21 mouse cellular contexts compared by ENCODE assay signal in the genomic region with DNA sequence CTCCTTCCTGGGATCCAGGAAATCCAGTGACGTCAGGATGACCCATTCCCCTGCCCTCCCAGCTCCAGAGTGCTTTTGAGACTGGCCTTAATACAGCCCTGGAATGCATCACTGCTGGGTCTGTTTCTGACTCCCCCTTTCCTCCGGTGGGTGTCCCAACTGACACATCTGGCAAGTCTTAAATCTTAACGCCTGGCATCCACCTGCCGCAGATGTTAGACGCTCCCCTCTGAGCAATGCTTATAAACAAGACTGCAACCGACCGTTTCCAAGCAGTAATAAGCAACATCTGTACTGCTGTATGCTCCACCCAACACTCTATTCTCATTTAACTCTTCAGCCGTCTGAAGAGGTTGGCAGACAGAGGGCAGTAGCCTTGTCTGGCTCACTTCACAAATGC.
DNase-seq lines count a peak whose midpoint lies in the region; ATAC-seq and TF ChIP-seq lines count a peak whose summit lies in the region.
"Had no signal": no experiment of that assay in that cellular context is flagged by ENCODE, and none has a peak within 500 bp of the region (broad histone marks: within the 10 kb centered on the region; RNA-seq: fewer than 3 reads in every experiment).

No protein-coding gene starts in this region.

- peak; percentile 23; the same call in 1 of the 2 replicates for TF ChIP-seq CTCF in hindbrain, postnatal 0 days (IDR thresholded peaks at IDR 0.05; ENCODE audit: low read depth)

- H3K9ac ChIP-seq in hindbrain, postnatal 0 days (replicated peaks; ENCODE audit: low read length) = no peak overlapping the region
- H3K9ac ChIP-seq in hindbrain, embryonic 12.5 days = no peak overlapping the region
- H3K9ac ChIP-seq in embryonic facial prominence, embryonic 13.5 days = no peak overlapping the region
- no peak overlapping the region for H3K9ac ChIP-seq in limb, embryonic 11.5 days (ENCODE audit: low read length)
- H3K9ac ChIP-seq: liver, embryonic 14.5 days; lung, embryonic 15.5 days; midbrain, embryonic 13.5 days had no signal

- no peak overlapping the region for H3K4me2 ChIP-seq in hindbrain, postnatal 0 days (ENCODE audit: low read depth, low read length)
- no peak overlapping the region for H3K4me2 ChIP-seq in hindbrain, embryonic 12.5 days (replicated peaks)
- no peak overlapping the region; the same call in 1 of the 2 replicates for H3K4me2 ChIP-seq in embryonic facial prominence, embryonic 13.5 days
- no peak overlapping the region for H3K4me2 ChIP-seq in limb, embryonic 11.5 days (ENCODE audit: low read depth, severe bottlenecking)
- H3K4me2 ChIP-seq: lung, embryonic 15.5 days; midbrain, embryonic 13.5 days had no signal

- intact Hi-C loops in gastrocnemius, postnatal 14 days (cut with DNase I; ENCODE audit: low total_unique reads) = no loop called here
- intact Hi-C loops in gastrocnemius, postnatal 36 days (cut with DNase I) = no loop called here

- no peak overlapping the region for H3K27ac ChIP-seq in hindbrain, postnatal 0 days
- no peak overlapping the region for H3K27ac ChIP-seq in hindbrain, embryonic 12.5 days
- H3K27ac ChIP-seq in embryonic facial prominence, embryonic 13.5 days = no peak overlapping the region
- H3K27ac ChIP-seq in limb, embryonic 11.5 days (replicated peaks; ENCODE audit: low read depth, low read length) = no peak overlapping the region
- H3K27ac ChIP-seq: left cerebral cortex, adult 2 months; liver, embryonic 14.5 days; lung, embryonic 15.5 days; midbrain, embryonic 13.5 days had no signal

- no peaks in the 10 kb centered on the region for H3K36me3 ChIP-seq in hindbrain, postnatal 0 days (ENCODE audit: insufficient read depth, low read length)
- no peaks in the 10 kb centered on the region for H3K36me3 ChIP-seq in hindbrain, embryonic 12.5 days
- H3K36me3 ChIP-seq in embryonic facial prominence, embryonic 13.5 days = no peaks in the 10 kb centered on the region
- no peaks in the 10 kb centered on the region for H3K36me3 ChIP-seq in limb, embryonic 11.5 days (ENCODE audit: control insufficient read depth, insufficient read depth, low read length)
- H3K36me3 ChIP-seq: lung, embryonic 15.5 days; midbrain, embryonic 13.5 days had no signal

- H3K4me3 ChIP-seq in hindbrain, postnatal 0 days (ENCODE audit: low read length) = no peak overlapping the region
- H3K4me3 ChIP-seq in hindbrain, embryonic 12.5 days = no peak overlapping the region
- no peak overlapping the region for H3K4me3 ChIP-seq in embryonic facial prominence, embryonic 13.5 days
- H3K4me3 ChIP-seq in limb, embryonic 11.5 days (ENCODE audit: low read depth, low read length) = no peak overlapping the region
- H3K4me3 ChIP-seq: left cerebral cortex, adult 2 months; lung, embryonic 15.5 days; midbrain, embryonic 13.5 days had no signal

- H3K4me1 ChIP-seq in hindbrain, postnatal 0 days (ENCODE audit: insufficient read depth, low read length) = no peaks in the 10 kb centered on the region
- peaks cover 19% of the 10 kb centered on the region for H3K4me1 ChIP-seq in hindbrain, embryonic 12.5 days
- H3K4me1 ChIP-seq in embryonic facial prominence, embryonic 13.5 days = peaks cover 46% of the 10 kb centered on the region
- peaks cover 33% of the 10 kb centered on the region for H3K4me1 ChIP-seq in limb, embryonic 11.5 days (ENCODE audit: control insufficient read depth, insufficient read depth, low read length)
- H3K4me1 ChIP-seq: lung, embryonic 15.5 days had no signal

- no peaks in the 10 kb centered on the region; the same call in 1 of the 2 replicates for H3K27me3 ChIP-seq in hindbrain, postnatal 0 days (ENCODE audit: insufficient read depth, low read length)
- peaks cover 11% of the 10 kb centered on the region for H3K27me3 ChIP-seq in hindbrain, embryonic 12.5 days
- H3K27me3 ChIP-seq in embryonic facial prominence, embryonic 13.5 days = peaks cover 41% of the 10 kb centered on the region
- 0 out of 2 replicates have a peak, but pooled peaks cover 3% of the 10 kb centered on the region for H3K27me3 ChIP-seq in limb, embryonic 11.5 days (ENCODE audit: control insufficient read depth, insufficient read depth, low read length)

- no peaks in the 10 kb centered on the region for H3K9me3 ChIP-seq in hindbrain, postnatal 0 days (ENCODE audit: low read length)
- 0 out of 2 replicates have a peak, but pooled peaks cover 3% of the 10 kb centered on the region for H3K9me3 ChIP-seq in hindbrain, embryonic 12.5 days (replicated peaks)
- H3K9me3 ChIP-seq in embryonic facial prominence, embryonic 13.5 days = no peaks in the 10 kb centered on the region; the same call in 1 of the 2 replicates
- H3K9me3 ChIP-seq in limb, embryonic 11.5 days (ENCODE audit: control insufficient read depth, low read length) = no peaks in the 10 kb centered on the region
- H3K9me3 ChIP-seq: lung, embryonic 15.5 days; midbrain, embryonic 13.5 days had no signal

- 64% methylated on average over 8 of the region's 8 CpGs for WGBS in hindbrain, postnatal 0 days
- WGBS in hindbrain, embryonic 12.5 days = 63% methylated on average over 8 of the region's 8 CpGs
- WGBS in embryonic facial prominence, embryonic 13.5 days = 22% methylated on average over 8 of the region's 8 CpGs
- 10% methylated on average over 8 of the region's 8 CpGs for WGBS in limb, embryonic 11.5 days

- ATAC-seq in hindbrain, postnatal 0 days = no peak
- ATAC-seq in hindbrain, embryonic 12.5 days (ENCODE audit: low FRiP score) = no peak
- peak; percentile 67; the same call in 1 of the 2 replicates for ATAC-seq in embryonic facial prominence, embryonic 13.5 days (ENCODE audit: insufficient number of reproducible peaks, insufficient read depth, low FRiP score, low TSS enrichment, low read depth)
- ATAC-seq in limb, embryonic 11.5 days (ENCODE audit: insufficient number of reproducible peaks, low FRiP score, low TSS enrichment, low read depth) = peak; percentile 78
- ATAC-seq: forebrain, embryonic 16.5 days; midbrain, embryonic 13.5 days had no signal

- no peak for DNase-seq in hindbrain, postnatal 0 days (ENCODE audit: low spot score)
- DNase-seq in A20 (ENCODE audit: low read depth, low spot score) = peak; percentile 10
- DNase-seq in limb, embryonic 11.5 days (ENCODE audit: low spot score) = peak; percentile 83
- no peak for DNase-seq in gastrocnemius, postnatal 14 days
- DNase-seq in gastrocnemius, postnatal 36 days = no peak
- no peak for DNase-seq in kidney, postnatal 4 days
- DNase-seq: B cell, adult 2 months; cerebellum, adult 8-10 months; heart, adult 18-20 months; kidney, adult 8-10 months; kidney, postnatal 14 days; layer of hippocampus, adult 9-11 months; left cerebral cortex, postnatal 4 days; right cerebral cortex, postnatal 4 days had no signal

Comparison
In these comparisons a context has a peak if more than half of its experiments do, and no peak if none do; other contexts are left out.
1. ATAC-seq: peak in embryonic facial prominence, embryonic 13.5 days (single experiment) and limb, embryonic 11.5 days (single experiment); none in hindbrain, postnatal 0 days (single experiment) and hindbrain, embryonic 12.5 days (single experiment).
2. DNase-seq: peak in A20 (single experiment) and limb, embryonic 11.5 days (single experiment); none in hindbrain, postnatal 0 days (single experiment), gastrocnemius, postnatal 14 days (single experiment), gastrocnemius, postnatal 36 days (0 of 2) and kidney, postnatal 4 days (0 of 2).